Mouse (Mus musculus) bone marrow macrophage, adult 2 months (primary cell): Measurements from ENCODE around the gene Kcnh6.

Source experiments
- CTCF ChIP-seq: IDR thresholded peaks from 2 replicates; pipeline ENCODE4 v1.5.1; 2012; ENCODE audit warnings: low read depth, mild to moderate bottlenecking, low read length, moderate library complexity
- POLR2A ChIP-seq: IDR thresholded peaks from 2 replicates; pipeline ENCODE4 v1.6.1; 2012; ENCODE audit warnings: mild to moderate bottlenecking, low read depth, low read length, borderline replicate concordance

GRCm38 (mm10) chr11:105964691-105965090 is 43.2 kb upstream of the Kcnh6 start:
- TF ChIP-seq POLR2A (no peak), CTCF (no peak)
